Mouse (Mus musculus) thymus, adult 2 months (tissue): Measurements from ENCODE around the gene Upp2.

Experiments used
- CTCF ChIP-seq: fragments of 200-500 bp; IDR thresholded peaks from 2 replicates; pipeline ENCODE4 v1.5.1; 2012; ENCODE audit warnings: mild to moderate bottlenecking, control low read depth, low read length, moderate library complexity, borderline replicate concordance; ENCODE audit not compliant: control insufficient read depth, poor library complexity, insufficient read depth; ENCODE audit errors: extremely low read depth
- POLR2A ChIP-seq: fragments of 200-500 bp; IDR thresholded peaks from 2 replicates; pipeline ENCODE4 v1.6.1; 2012; ENCODE audit warnings: mild to moderate bottlenecking, low read length, control low read depth, moderate library complexity; ENCODE audit not compliant: control insufficient read depth, poor library complexity, insufficient read depth; ENCODE audit errors: extremely low read depth

- no peak; the same call in 1 of the 2 replicates for TF ChIP-seq CTCF
- no peak for TF ChIP-seq POLR2A
Measured at GRCm38 (mm10) chr2:58699931-58700330, 132.8 kb downstream of the Upp2 start.
